Mouse (Mus musculus) MEL (cell line): ENCODE data around the gene Fam81a. TPM values are rescaled to one million over a fixed set of nuclear protein-coding genes. Genes with fewer than 3 reads are reported as not detected.

Source experiments
- DNase-seq: peaks from one replicate; pipeline ENCODE4 v3.0.0; 2011; ENCODE audit warnings: low read depth, low spot score
- H3K27ac ChIP-seq: 2 replicates; pipeline ENCODE4 v1.5.1; 2012; ENCODE audit warnings: low read depth, mild to moderate bottlenecking, control low read depth, low read length, moderate library complexity; ENCODE audit not compliant: control insufficient read depth
- H3K27me3 ChIP-seq, 2 experiments: fragments of 150-350 bp in 1 of 2; sonication (generic) in 1 of 2; 2 replicates each; pipeline ENCODE4 v1.6.1; 2012; ENCODE audit warnings: low read length in 2 of 2, mild to moderate bottlenecking in 2 of 2, improper control_type of control experiment in 1 of 2, moderate library complexity in 1 of 2; ENCODE audit not compliant: insufficient read depth in 2 of 2, control insufficient read depth in 1 of 2
- H3K36me3 ChIP-seq, 2 experiments: 2 replicates each; pipeline ENCODE4 v1.6.1; 2012 to 2014; ENCODE audit warnings: low read length in 2 of 2, improper control_type of control experiment in 1 of 2, inconsistent platforms in 1 of 2, mild to moderate bottlenecking in 1 of 2; ENCODE audit not compliant: insufficient read depth in 2 of 2, control insufficient read depth in 1 of 2
- H3K4me1 ChIP-seq, 2 experiments: fragments of 150-350 bp in 1 of 2; sonication (generic) in 1 of 2; 2 replicates each; pipeline ENCODE4 v1.6.1; 2012; ENCODE audit warnings: low read length in 2 of 2, improper control_type of control experiment in 1 of 2, mild to moderate bottlenecking in 1 of 2; ENCODE audit not compliant: insufficient read depth in 2 of 2, control insufficient read depth in 1 of 2
- H3K4me3 ChIP-seq, 2 experiments: fragments of 150-350 bp in 1 of 2; sonication (generic) in 1 of 2; 2 replicates each; pipeline ENCODE4 v1.5.1; 2012; ENCODE audit warnings: low read depth in 2 of 2, low read length in 2 of 2, mild to moderate bottlenecking in 2 of 2, moderate library complexity in 2 of 2, control low read depth in 1 of 2, improper control_type of control experiment in 1 of 2; ENCODE audit not compliant: control insufficient read depth in 1 of 2, insufficient read depth in 1 of 2
- H3K79me2 ChIP-seq: 2 replicates; pipeline ENCODE4 v1.6.1; 2012; ENCODE audit warnings: mild to moderate bottlenecking, low read length, moderate library complexity; ENCODE audit not compliant: control insufficient read depth, poor library complexity, insufficient read depth
- H3K9ac ChIP-seq: 2 replicates; pipeline ENCODE4 v1.6.1; 2012; ENCODE audit warnings: low read depth, mild to moderate bottlenecking, control low read depth, low read length, moderate library complexity; ENCODE audit not compliant: control insufficient read depth, poor library complexity, severe bottlenecking
- H3K9me3 ChIP-seq: fragments of 150-350 bp; sonication (generic); replicated peaks from 2 replicates; pipeline ENCODE4 v1.6.1; 2012; ENCODE audit warnings: mild to moderate bottlenecking, low read length, improper control_type of control experiment, moderate library complexity; ENCODE audit not compliant: insufficient read depth
- BHLHE40 ChIP-seq: IDR thresholded peaks from 2 replicates; pipeline ENCODE4 v1.6.1; 2012; ENCODE audit warnings: low read depth, mild to moderate bottlenecking, inconsistent platforms, low read length, improper control_type of control experiment, borderline replicate concordance
- CHD2 ChIP-seq: IDR thresholded peaks from 2 replicates; pipeline ENCODE4 v1.6.1; 2011; ENCODE audit warnings: low read length, improper control_type of control experiment
- CTCF ChIP-seq, 3 experiments: IDR thresholded peaks in 2 of 3; conservative IDR thresholded peaks in 1 of 3; 2 replicates each; pipeline ENCODE4 v1.5.1; 2011 to 2012; ENCODE audit warnings: low read length in 3 of 3, low read depth in 2 of 3, mild to moderate bottlenecking in 2 of 3, improper control_type of control experiment in 1 of 3, inconsistent platforms in 1 of 3, mixed read lengths in 1 of 3, moderate library complexity in 1 of 3; ENCODE audit not compliant: control insufficient read depth in 1 of 3, insufficient read depth in 1 of 3, poor library complexity in 1 of 3, severe bottlenecking in 1 of 3
- ELF1 ChIP-seq: IDR thresholded peaks from 2 replicates; pipeline ENCODE4 v1.6.1; 2014; ENCODE audit warnings: low read depth, mild to moderate bottlenecking, inconsistent platforms, low read length, improper control_type of control experiment, moderate library complexity
- EP300 ChIP-seq, 2 experiments: IDR thresholded peaks; 2 replicates each; pipeline ENCODE4 v1.6.1; 2011; ENCODE audit warnings: improper control_type of control experiment in 2 of 2, low read length in 2 of 2, low read depth in 1 of 2, mild to moderate bottlenecking in 1 of 2
- HCFC1 ChIP-seq: IDR thresholded peaks from 2 replicates; pipeline ENCODE4 v1.6.1; 2012; ENCODE audit warnings: low read depth, mild to moderate bottlenecking, inconsistent platforms, low read length, improper control_type of control experiment, moderate library complexity
- JUND ChIP-seq: IDR thresholded peaks from 2 replicates; pipeline ENCODE4 v1.6.1; 2011; ENCODE audit warnings: low read depth, mild to moderate bottlenecking, improper control_type of control experiment, low read length
- KAT2A ChIP-seq: conservative IDR thresholded peaks from 2 replicates; pipeline ENCODE4 v1.6.1; 2012; ENCODE audit warnings: low read depth, low read length, improper control_type of control experiment, inconsistent platforms
- MAX ChIP-seq: IDR thresholded peaks from 2 replicates; pipeline ENCODE4 v1.6.1; 2011; ENCODE audit warnings: low read length, improper control_type of control experiment
- MEF2A ChIP-seq: IDR thresholded peaks from 2 replicates; pipeline ENCODE4 v1.6.1; 2014; ENCODE audit warnings: low read depth, mild to moderate bottlenecking, inconsistent platforms, low read length, improper control_type of control experiment; ENCODE audit not compliant: poor library complexity, insufficient replicate concordance, severe bottlenecking; ENCODE audit errors: extremely low read depth
- MXI1 ChIP-seq: IDR thresholded peaks from 2 replicates; pipeline ENCODE4 v1.6.1; 2011; ENCODE audit warnings: mild to moderate bottlenecking, low read depth, low read length, improper control_type of control experiment
- MYB ChIP-seq: IDR thresholded peaks from 2 replicates; pipeline ENCODE4 v1.6.1; 2011; ENCODE audit warnings: mild to moderate bottlenecking, low read depth, low read length, improper control_type of control experiment
- MYC ChIP-seq: IDR thresholded peaks from 2 replicates; pipeline ENCODE4 v1.6.1; 2011; ENCODE audit warnings: low read depth, mild to moderate bottlenecking, low read length, improper control_type of control experiment, moderate library complexity
- NRF1 ChIP-seq: IDR thresholded peaks from 2 replicates; pipeline ENCODE4 v1.6.1; 2014; ENCODE audit warnings: low read depth, mild to moderate bottlenecking, inconsistent platforms, low read length, improper control_type of control experiment, moderate library complexity; ENCODE audit not compliant: poor library complexity, insufficient read depth, severe bottlenecking
- POLR2AphosphoS5 ChIP-seq: IDR thresholded peaks from 2 replicates; pipeline ENCODE4 v1.6.1; 2012; ENCODE audit warnings: low read depth, borderline replicate concordance, mild to moderate bottlenecking, inconsistent platforms, low read length, moderate library complexity, mixed read lengths
- SIN3A ChIP-seq: IDR thresholded peaks from 2 replicates; pipeline ENCODE4 v1.6.1; 2012; ENCODE audit warnings: low read length, improper control_type of control experiment, inconsistent platforms
- SMC3 ChIP-seq: IDR thresholded peaks from 2 replicates; pipeline ENCODE4 v1.6.1; 2011; ENCODE audit warnings: low read depth, low read length, improper control_type of control experiment
- TAL1 ChIP-seq: IDR thresholded peaks from 2 replicates; pipeline ENCODE4 v1.6.1; 2012; ENCODE audit warnings: mild to moderate bottlenecking, inconsistent platforms, low read length, moderate library complexity, mixed read lengths
- TBP ChIP-seq: IDR thresholded peaks from 2 replicates; pipeline ENCODE4 v1.8.0; 2011; ENCODE audit warnings: low read depth, low read length, improper control_type of control experiment
- TCF12 ChIP-seq: IDR thresholded peaks from 2 replicates; pipeline ENCODE4 v1.6.1; 2014; ENCODE audit warnings: low read depth, mild to moderate bottlenecking, inconsistent platforms, low read length, improper control_type of control experiment, moderate library complexity
- USF2 ChIP-seq, 2 experiments: IDR thresholded peaks; 2 replicates each; pipeline ENCODE4 v1.6.1; 2011 to 2012; ENCODE audit warnings: improper control_type of control experiment in 2 of 2, low read length in 2 of 2, borderline replicate concordance in 1 of 2, inconsistent platforms in 1 of 2, low read depth in 1 of 2, mild to moderate bottlenecking in 1 of 2; ENCODE audit not compliant: insufficient read depth in 1 of 2
- ZKSCAN1 ChIP-seq: IDR thresholded peaks from 2 replicates; pipeline ENCODE4 v1.6.1; 2012; ENCODE audit warnings: low read depth, mild to moderate bottlenecking, inconsistent platforms, low read length, improper control_type of control experiment, moderate library complexity
- ZNF384 ChIP-seq: IDR thresholded peaks from 2 replicates; pipeline ENCODE4 v1.6.1; 2012; ENCODE audit warnings: low read depth, mild to moderate bottlenecking, inconsistent platforms, low read length, improper control_type of control experiment
- polyA plus RNA-seq, 2 experiments: library from polyadenylated mRNA; stranded (reverse) in 1 of 2; unstranded in 1 of 2; fragments of >175 nt in 1 of 2; fragments of >200 nt in 1 of 2; gene quantifications; 2 replicates each; pipeline versions ENCODE4 v1.2.1 to v1.2.4; 2012; ENCODE audit warnings: low replicate concordance in 2 of 2, low read depth in 1 of 2; ENCODE audit not compliant: insufficient read length in 2 of 2, insufficient read depth in 1 of 2, missing spikeins in 1 of 2
- total RNA-seq: library from RNA; depleted of rRNA; stranded (reverse); fragments of 300-350 nt; gene quantifications from 2 replicates; pipeline ENCODE4 v1.2.3, GENCODE M21; 2012

The Fam81a gene
- total and polyA plus RNA-seq, 3 experiments: not detected

DNA sequence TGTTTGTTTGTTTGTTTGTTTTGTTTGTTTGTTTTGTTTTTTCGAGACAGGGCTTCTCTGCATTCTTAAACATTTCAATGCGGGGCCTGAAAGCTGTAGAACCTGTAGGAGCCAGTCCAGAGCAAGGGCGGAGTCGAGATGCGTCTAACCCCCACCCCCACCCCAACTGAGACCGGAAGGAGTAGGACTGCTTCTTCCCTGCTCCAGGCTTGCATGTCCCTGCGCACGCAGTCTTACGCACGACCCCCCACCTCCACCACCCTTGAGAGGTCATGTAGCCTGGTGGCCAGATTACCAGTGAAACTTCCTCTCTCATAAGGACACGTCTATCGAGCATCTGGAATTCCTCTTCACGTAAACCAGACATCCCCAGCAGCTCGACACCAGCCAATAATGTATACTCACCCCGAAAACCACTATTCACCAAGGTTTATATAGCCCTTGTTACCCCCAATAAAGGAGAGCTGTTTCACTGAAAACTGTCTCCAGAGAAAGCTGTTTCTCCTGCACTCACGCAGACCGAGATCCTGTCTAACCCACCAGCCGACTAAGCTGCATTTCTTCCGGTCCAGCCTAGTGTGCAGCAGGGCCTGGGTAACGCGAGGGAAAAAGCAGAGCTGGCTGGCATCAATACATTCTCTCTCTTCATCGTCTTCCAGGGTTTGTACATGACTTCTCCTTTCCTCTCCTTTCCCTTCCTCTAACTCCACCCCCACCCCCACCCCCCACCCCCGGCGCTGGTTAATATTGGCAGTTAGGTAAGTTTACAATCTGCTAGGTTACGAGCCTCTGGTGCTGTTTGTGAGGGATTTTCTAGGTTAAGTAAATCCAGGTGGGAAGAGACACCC is 59.8 kb downstream of the Fam81a start:
- DNase-seq: no peak

DNA sequence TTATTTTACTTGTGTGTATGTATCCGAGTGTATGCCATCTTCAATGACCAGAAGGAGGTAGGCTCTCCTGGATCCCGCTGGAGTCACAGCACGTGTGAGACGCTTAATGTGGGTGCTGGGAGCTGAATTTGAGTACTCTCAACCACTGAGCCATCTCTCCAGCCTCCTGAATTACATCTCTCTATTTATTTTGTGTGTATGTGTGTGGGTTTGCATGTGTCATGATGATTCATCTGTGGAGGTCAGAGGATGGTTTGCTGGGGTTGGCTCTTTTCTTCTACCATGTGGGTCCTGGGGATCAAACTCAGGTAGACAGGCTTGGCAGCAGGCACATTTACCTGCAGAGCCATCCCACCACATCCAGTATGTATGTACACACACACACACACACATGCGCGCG is 60.6 kb downstream of the Fam81a start:
- Histone ChIP-seq H3K27me3 (0 out of 4 replicates have a peak, but pooled peaks cover 0 to 2% of the 10 kb centered on the region in 2 experiments), H3K27ac (no peak overlapping the region), H3K4me1 (no peaks in the 10 kb centered on the region), H3K4me3 (no peak overlapping the region), H3K9me3 (no peaks in the 10 kb centered on the region), H3K9ac (no peak overlapping the region), H3K79me2 (no peaks in the 10 kb centered on the region), H3K36me3 (no peaks in the 10 kb centered on the region)
- no peak for DNase-seq
- TF ChIP-seq NRF1 (no peak), ZKSCAN1 (no peak), ELF1 (no peak), MEF2A (no peak), MYC (no peak), CHD2 (no peak), EP300 (IDR thresholded peaks at IDR 0.05; ENCODE audit: low read depth in 1 of 2, low read length in 2 of 2) (no peak), USF2 (IDR thresholded peaks at IDR 0.05; ENCODE audit: borderline replicate concordance in 1 of 2, insufficient read depth in 1 of 2, low read depth in 1 of 2, low read length in 2 of 2) (no peak)

More for the DNA sequence above, 59.8 kb downstream of the Fam81a start:
- no peak overlapping the region for H3K9ac ChIP-seq
- no peaks in the 10 kb centered on the region for H3K27me3 ChIP-seq
- H3K4me1 ChIP-seq: no peaks in the 10 kb centered on the region
- TF ChIP-seq MYB (no peak), SIN3A (no peak), MYC (no peak), KAT2A (no peak), CTCF (IDR thresholded peaks at IDR 0.05 in 2 of 3, conservative IDR thresholded peaks at IDR 0.05 in 1 of 3; ENCODE audit: control insufficient read depth in 1 of 3, insufficient read depth in 1 of 3, low read depth in 2 of 3, low read length in 3 of 3, poor library complexity in 1 of 3, severe bottlenecking in 1 of 3) (no peak), TAL1 (no peak), EP300 (IDR thresholded peaks at IDR 0.05; ENCODE audit: low read depth in 1 of 2, low read length in 2 of 2) (no peak), TBP (no peak), JUND (no peak), ZNF384 (no peak), MAX (no peak), BHLHE40 (no peak), TCF12 (no peak), POLR2AphosphoS5 (no peak), HCFC1 (no peak), SMC3 (no peak), MXI1 (no peak)
- H3K4me3 ChIP-seq: no peak overlapping the region
- H3K27ac ChIP-seq: no peak overlapping the region
- H3K36me3 ChIP-seq: no peaks in the 10 kb centered on the region
- H3K9me3 ChIP-seq: no peaks in the 10 kb centered on the region
- H3K79me2 ChIP-seq: no peaks in the 10 kb centered on the region
